Mouse (Mus musculus): ENCODE data around the gene Tomm6. TPM values are rescaled to one million over a fixed set of nuclear protein-coding genes. Genes with fewer than 3 reads are reported as not detected.
A peak's percentile ranks its signal among the peaks of the same experiment; 100 is the strongest.

Gene Tomm6
- polyA plus RNA-seq, 1 experiment from 2014 or later = 386 TPM

DNA sequence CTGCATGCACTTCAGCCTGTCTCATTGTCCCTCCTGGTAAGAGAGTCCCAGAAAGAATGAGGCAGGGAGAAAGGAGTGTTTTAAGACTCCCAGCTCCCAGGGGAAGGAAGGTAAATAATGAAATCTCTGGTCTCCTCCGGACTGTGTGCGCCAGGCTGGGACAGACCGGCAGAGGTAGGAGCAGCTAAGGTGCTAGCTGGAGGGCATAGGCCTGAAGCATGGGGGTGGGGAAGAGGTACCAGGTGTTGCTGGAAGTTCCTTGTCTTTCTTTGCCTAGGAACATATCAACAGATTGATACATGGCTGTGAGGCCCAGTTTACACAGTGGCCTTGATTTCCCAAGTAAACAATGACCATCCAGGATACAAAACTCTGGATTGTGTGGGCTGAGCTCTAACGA, 20.8 kb upstream of the Tomm6 start:
- Histone ChIP-seq H3K9me3 (no peaks in the 10 kb centered on the region), H3K36me3 (peaks cover 5% of the 10 kb centered on the region; the same call in 1 of the 2 replicates), H3K4me3 (no peak overlapping the region), H3K4me1 (0 out of 2 replicates have a peak, but pooled peaks cover 3% of the 10 kb centered on the region), H3K4me2 (no peak overlapping the region), H3K27me3 (no peaks in the 10 kb centered on the region), H3K9ac (no peak overlapping the region), H3K27ac (no peak overlapping the region)
- no peak for ATAC-seq (ENCODE audit: insufficient number of reproducible peaks, low FRiP score, low TSS enrichment, low read depth)
- 74% methylated on average over 4 of the region's 4 CpGs for WGBS

GRCm38 (mm10) chr17:47707961-47708360, 19.8 kb upstream of the Tomm6 start:
- no peak for ATAC-seq (ENCODE audit: insufficient number of reproducible peaks, low FRiP score, low TSS enrichment, low read depth)
- H3K4me1 ChIP-seq = peaks cover 9% of the 10 kb centered on the region
- 83% methylated on average over 3 of the region's 3 CpGs for WGBS

DNA sequence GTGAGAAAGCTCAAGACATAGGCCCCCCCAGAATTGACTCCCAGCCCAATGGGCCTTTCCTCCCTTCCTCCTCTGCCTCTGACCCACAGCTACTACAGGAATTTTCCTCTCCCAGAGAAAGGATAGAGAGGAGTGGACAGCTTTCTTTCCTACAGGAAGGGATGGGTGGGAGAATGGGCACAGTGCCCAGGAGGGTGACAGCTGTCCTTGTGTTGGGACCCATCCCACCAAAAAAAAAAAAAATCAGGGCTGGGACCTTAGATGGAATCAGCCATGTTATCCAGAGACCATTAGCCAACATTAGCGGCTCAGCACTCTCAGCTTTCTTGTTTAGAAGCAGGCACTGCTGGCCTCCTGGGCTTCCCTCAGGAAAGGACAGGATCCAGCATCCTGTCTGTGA, 18.0 kb upstream of the Tomm6 start:
- H3K27me3 ChIP-seq = peaks cover 11% of the 10 kb centered on the region
- H3K4me2 ChIP-seq = no peak overlapping the region
- ATAC-seq (ENCODE audit: insufficient number of reproducible peaks, low FRiP score, low TSS enrichment, low read depth) = no peak
- H3K9ac ChIP-seq = no peak overlapping the region
- no peaks in the 10 kb centered on the region for H3K9me3 ChIP-seq
- WGBS = 50% methylated on average over 1 of the region's 1 CpGs
- no peak overlapping the region for H3K4me3 ChIP-seq
- H3K4me1 ChIP-seq = peaks cover 17% of the 10 kb centered on the region
- H3K36me3 ChIP-seq = peaks cover 28% of the 10 kb centered on the region
- no peak overlapping the region for H3K27ac ChIP-seq

More at GRCm38 (mm10) chr17:47707961-47708360, 19.8 kb upstream of the Tomm6 start:
- Histone ChIP-seq H3K4me2 (no peak overlapping the region), H3K27ac (no peak overlapping the region), H3K36me3 (peaks cover 11% of the 10 kb centered on the region), H3K4me3 (no peak overlapping the region), H3K27me3 (peaks cover 3% of the 10 kb centered on the region), H3K9me3 (no peaks in the 10 kb centered on the region), H3K9ac (no peak overlapping the region)

DNA sequence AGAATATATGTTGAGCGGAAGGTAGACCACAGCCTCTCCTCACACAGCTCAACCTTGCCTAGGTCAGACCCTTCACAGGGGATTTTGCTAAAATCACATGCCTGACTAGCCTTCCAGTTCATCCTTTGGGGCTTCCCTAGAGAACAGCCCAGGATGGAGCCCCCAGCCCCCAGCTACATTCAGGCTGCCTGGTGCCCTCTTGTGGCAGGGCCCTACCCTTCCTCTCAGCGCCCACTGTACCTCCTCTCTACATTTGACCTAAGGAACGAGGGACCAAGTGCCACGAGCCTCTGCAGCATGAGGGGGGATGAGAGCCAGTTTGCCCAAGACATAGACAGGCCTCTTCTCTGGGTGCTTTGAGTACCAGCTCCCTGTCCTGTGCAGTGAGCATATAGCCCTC, 16.5 kb upstream of the Tomm6 start:
- H3K36me3 ChIP-seq = peaks cover 40% of the 10 kb centered on the region
- H3K4me2 ChIP-seq = no peak overlapping the region
- no peak overlapping the region for H3K27ac ChIP-seq
- peaks cover 11% of the 10 kb centered on the region for H3K27me3 ChIP-seq
- H3K9me3 ChIP-seq = no peaks in the 10 kb centered on the region
- H3K4me1 ChIP-seq = peaks cover 17% of the 10 kb centered on the region
- no peak overlapping the region for H3K4me3 ChIP-seq
- no peak overlapping the region for H3K9ac ChIP-seq
- WGBS = 76% methylated on average over 4 of the region's 4 CpGs
- ATAC-seq (ENCODE audit: insufficient number of reproducible peaks, low FRiP score, low TSS enrichment, low read depth) = no peak

DNA sequence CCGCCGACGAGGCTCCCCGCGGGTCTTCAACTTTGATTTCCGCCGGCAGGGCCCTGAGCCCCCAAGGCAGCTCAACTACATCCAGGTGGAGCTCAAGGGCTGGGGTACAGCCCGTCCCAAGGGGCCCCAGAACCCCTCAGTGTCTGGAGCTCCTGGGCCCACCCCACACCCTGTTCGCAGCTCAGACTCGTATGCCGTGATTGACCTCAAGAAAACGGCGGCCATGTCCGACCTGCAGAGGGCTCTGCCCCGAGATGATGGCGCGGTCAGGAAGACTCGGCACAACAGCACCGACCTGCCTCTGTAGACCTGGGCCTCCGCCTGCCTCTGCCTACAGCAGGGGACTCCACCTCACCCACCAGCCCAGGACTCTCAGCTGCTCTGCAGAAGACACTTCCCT, 15.4 kb upstream of the Tomm6 start:
- H3K27me3 ChIP-seq = peaks cover 11% of the 10 kb centered on the region
- 35% methylated on average over 20 of the region's 20 CpGs for WGBS
- no peak overlapping the region for H3K9ac ChIP-seq
- H3K27ac ChIP-seq = no peak overlapping the region
- H3K9me3 ChIP-seq = no peaks in the 10 kb centered on the region
- ATAC-seq (ENCODE audit: insufficient number of reproducible peaks, low FRiP score, low TSS enrichment, low read depth) = no peak
- H3K4me3 ChIP-seq = no peak overlapping the region
- peaks cover 17% of the 10 kb centered on the region for H3K4me1 ChIP-seq
- H3K4me2 ChIP-seq = no peak overlapping the region
- H3K36me3 ChIP-seq = peaks cover 48% of the 10 kb centered on the region

DNA sequence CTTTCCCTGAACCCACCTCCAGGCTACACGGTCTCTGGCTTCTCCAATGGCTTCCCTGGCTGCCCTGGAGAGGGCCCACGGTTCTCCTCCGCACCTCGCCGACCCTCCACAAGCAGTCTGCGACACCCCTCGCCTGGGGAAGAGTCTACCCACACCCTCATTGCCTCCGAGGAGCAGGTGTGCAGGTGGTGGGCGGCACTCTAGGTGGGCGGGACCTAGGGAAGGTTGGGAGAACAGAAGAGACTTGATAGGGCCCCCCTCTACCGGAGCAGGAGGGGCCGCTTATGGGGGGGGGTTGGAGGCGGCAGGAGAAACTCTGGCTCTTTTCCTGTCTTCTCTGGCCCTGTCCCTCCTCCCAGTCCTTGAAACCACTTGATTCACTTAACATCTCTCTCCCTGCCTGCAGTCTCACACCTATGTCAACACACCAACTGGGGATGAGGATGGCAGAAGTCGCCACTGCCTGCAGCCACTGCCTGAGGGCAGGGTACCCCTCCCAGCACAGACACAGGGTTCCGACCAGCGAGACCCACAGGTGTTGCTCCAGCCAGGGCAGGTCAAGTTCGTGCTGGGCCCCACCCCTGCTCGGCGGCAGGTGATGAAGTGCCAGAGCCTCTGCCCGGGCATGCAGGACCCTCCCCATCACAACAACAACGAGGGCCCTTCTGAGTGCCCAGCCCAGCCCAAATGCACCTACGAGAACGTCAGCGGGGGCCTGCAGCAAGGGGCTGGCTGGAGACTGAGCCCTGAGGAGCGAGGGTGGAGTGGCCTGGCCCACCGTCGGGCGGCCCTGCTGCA, 14.6 kb upstream of the Tomm6 start:
- ATAC-seq (ENCODE audit: insufficient number of reproducible peaks, low FRiP score, low TSS enrichment, low read depth) = no peak
- H3K9me3 ChIP-seq = no peaks in the 10 kb centered on the region
- H3K4me1 ChIP-seq = peaks cover 17% of the 10 kb centered on the region
- no peak overlapping the region for H3K4me3 ChIP-seq
- WGBS = 34% methylated on average over 28 of the region's 28 CpGs
- H3K36me3 ChIP-seq = peaks cover 52% of the 10 kb centered on the region
- H3K27me3 ChIP-seq = peaks cover 11% of the 10 kb centered on the region
- H3K27ac ChIP-seq = no peak overlapping the region
- H3K4me2 ChIP-seq = 0 out of 2 replicates have a peak overlapping the region, but pooled peaks have one; percentile 10
- no peak overlapping the region for H3K9ac ChIP-seq

- Histone ChIP-seq H3K36me3 (peaks cover 52% of the 10 kb centered on the region), H3K9me3 (no peaks in the 10 kb centered on the region), H3K4me2 (no peak overlapping the region), H3K27ac (no peak overlapping the region), H3K4me3 (no peak overlapping the region), H3K27me3 (peaks cover 11% of the 10 kb centered on the region), H3K9ac (no peak overlapping the region), H3K4me1 (peaks cover 16% of the 10 kb centered on the region)
- 80% methylated on average over 9 of the region's 9 CpGs for WGBS
- ATAC-seq (ENCODE audit: insufficient number of reproducible peaks, low FRiP score, low TSS enrichment, low read depth) = no peak
Observed at GRCm38 (mm10) chr17:47701793-47702192, 13.6 kb upstream of the Tomm6 start.

DNA sequence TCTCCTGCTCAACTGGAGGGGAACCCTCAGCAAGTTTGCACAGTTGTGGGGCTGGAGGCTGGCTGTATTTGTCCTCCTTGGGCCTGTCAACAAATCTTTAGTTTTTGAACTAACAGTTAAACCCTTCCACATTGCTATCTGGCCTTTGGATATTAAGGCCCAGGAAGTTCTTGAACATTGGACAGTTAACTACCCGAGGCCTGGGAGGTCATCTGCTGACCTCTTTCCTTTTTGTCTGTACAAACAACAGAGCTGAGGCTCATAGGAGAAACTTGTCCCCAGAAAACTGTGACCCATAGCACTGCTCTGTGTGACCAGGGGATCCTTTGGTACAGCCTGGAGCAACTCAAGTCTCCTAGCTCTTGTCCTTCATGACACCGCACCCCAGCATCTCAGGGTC, 10.9 kb upstream of the Tomm6 start:
- H3K4me1 ChIP-seq = peaks cover 26% of the 10 kb centered on the region
- peaks cover 46% of the 10 kb centered on the region for H3K36me3 ChIP-seq
- H3K9ac ChIP-seq = no peak overlapping the region
- H3K27me3 ChIP-seq = peaks cover 11% of the 10 kb centered on the region
- 76% methylated on average over 2 of the region's 2 CpGs for WGBS
- H3K27ac ChIP-seq = no peak overlapping the region
- H3K4me3 ChIP-seq = no peak overlapping the region
- H3K4me2 ChIP-seq = no peak overlapping the region
- ATAC-seq (ENCODE audit: insufficient number of reproducible peaks, low FRiP score, low TSS enrichment, low read depth) = no peak
- no peaks in the 10 kb centered on the region for H3K9me3 ChIP-seq

DNA sequence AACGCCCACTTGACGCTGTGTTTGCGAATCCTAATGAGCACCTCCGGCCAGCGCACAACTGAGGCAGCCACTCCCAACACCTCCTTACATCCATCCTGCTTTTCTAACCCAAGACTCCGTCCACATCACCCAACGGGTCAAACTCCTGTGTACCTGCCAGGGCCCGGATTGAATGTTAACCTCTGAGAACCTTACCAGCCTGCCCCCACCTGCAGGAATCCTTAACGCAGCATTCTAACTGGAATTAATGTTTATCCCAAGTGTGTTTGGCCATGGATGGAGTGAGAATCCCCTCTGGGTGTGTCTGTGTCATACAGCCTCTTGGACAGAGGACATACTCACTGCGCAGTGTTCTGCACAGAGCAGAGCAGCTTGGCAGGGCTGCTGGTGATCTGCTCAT, 10.0 kb upstream of the Tomm6 start:
- WGBS = 92% methylated on average over 10 of the region's 10 CpGs
- no peak overlapping the region for H3K4me3 ChIP-seq
- H3K27me3 ChIP-seq = peaks cover 10% of the 10 kb centered on the region
- H3K9me3 ChIP-seq = no peaks in the 10 kb centered on the region
- no peak for ATAC-seq (ENCODE audit: insufficient number of reproducible peaks, low FRiP score, low TSS enrichment, low read depth)
- peaks cover 42% of the 10 kb centered on the region for H3K36me3 ChIP-seq
- H3K4me1 ChIP-seq = peaks cover 23% of the 10 kb centered on the region
- H3K4me2 ChIP-seq = no peak overlapping the region
- H3K9ac ChIP-seq = no peak overlapping the region
- H3K27ac ChIP-seq = no peak overlapping the region

GRCm38 (mm10) chr17:47695337-47695710, 7.1 kb upstream of the Tomm6 start:
- ATAC-seq (ENCODE audit: insufficient number of reproducible peaks, low FRiP score, low TSS enrichment, low read depth) = 0 out of 2 replicates have a peak, but pooled peaks have one; percentile 0
- Histone ChIP-seq H3K4me1 (peaks cover 13% of the 10 kb centered on the region), H3K27ac (peak overlapping the region; percentile 76), H3K36me3 (peaks cover 18% of the 10 kb centered on the region), H3K9me3 (no peaks in the 10 kb centered on the region), H3K4me2 (peak overlapping the region; percentile 87), H3K9ac (peak overlapping the region; percentile 83), H3K4me3 (peak overlapping the region; percentile 80), H3K27me3 (no peaks in the 10 kb centered on the region)
- under 1% methylated on average over 22 of the region's 23 CpGs for WGBS

DNA sequence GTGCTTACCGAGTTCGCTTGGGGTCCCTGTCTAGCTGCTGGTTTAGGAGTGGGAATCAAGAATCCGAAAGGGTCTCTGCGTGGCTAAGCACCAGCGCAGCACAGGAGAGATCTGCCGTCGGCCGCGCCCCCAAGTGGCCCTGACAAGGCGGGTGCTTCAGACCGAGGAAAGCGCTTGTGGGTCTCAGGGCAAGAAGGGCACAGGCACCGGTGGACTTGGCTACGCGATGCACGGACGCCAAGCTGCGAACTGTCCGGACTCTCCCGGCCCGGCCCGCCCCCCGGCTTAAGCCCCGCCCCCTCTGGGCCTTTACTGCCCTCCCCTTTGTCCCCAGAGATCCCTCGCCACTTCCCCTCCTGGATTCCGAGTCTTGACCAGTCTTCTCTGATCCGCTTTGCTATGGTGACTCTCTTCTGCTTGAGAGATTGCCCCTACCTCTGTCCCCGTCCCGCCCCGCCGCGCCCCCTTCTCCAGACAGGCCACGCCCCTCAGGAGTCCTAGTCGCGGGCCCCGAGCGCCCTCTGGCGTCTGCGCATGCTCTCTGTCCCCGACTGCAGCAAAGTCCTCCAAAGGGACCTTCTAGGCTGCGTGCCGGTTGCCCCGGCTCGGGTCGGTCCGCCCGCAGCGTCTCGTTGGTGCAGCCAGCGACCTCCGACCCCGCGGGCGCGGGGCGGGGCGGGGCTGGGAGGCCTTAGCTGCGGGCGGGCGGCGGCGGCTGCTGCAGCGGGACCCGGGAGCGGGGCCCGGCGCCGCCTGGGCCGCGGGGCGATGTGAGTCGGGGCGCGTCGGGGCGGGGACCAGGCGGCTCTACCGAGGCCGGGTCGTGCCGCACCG, 6.5 kb upstream of the Tomm6 start, which contains the start of gene Prickle4:
Prickle4 (minus strand) TSS at position 234 of the 834 bp plus-strand sequence.
- Histone ChIP-seq H3K4me3 (peak within 1 kb of the TSS; percentile 80), H3K9ac (peak within 1 kb of the TSS; percentile 83), H3K36me3 (peaks cover 12% of the 10 kb centered on the region), H3K27ac (peak within 1 kb of the TSS; percentile 76), H3K9me3 (no peaks in the 10 kb centered on the region), H3K4me2 (peak within 1 kb of the TSS; percentile 87), H3K4me1 (peaks cover 16% of the 10 kb centered on the region), H3K27me3 (no peaks in the 10 kb centered on the region)
- peak; percentile 91 for ATAC-seq (ENCODE audit: insufficient number of reproducible peaks, low FRiP score, low TSS enrichment, low read depth)
- under 1% methylated on average over 75 of the region's 82 CpGs for WGBS

DNA sequence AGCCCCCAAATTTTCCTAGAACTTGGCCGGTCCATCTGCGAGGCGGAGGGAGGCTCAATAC, 6.1 kb upstream of the Tomm6 start, which contains the start of gene Gm21981:
Gm21981 (minus strand) TSS at position 14 of the 61 bp plus-strand sequence.
- Histone ChIP-seq H3K4me1 (peaks cover 21% of the 10 kb centered on the region), H3K4me2 (peak within 1 kb of the TSS; percentile 87), H3K4me3 (peak within 1 kb of the TSS; percentile 80), H3K36me3 (peaks cover 8% of the 10 kb centered on the region), H3K27me3 (no peaks in the 10 kb centered on the region), H3K27ac (peak within 1 kb of the TSS; percentile 76), H3K9me3 (no peaks in the 10 kb centered on the region), H3K9ac (peak within 1 kb of the TSS; percentile 83)
- ATAC-seq (ENCODE audit: insufficient number of reproducible peaks, low FRiP score, low TSS enrichment, low read depth) = no peak
- 1% methylated on average over 3 of the region's 3 CpGs for whole genome bisulfite sequencing

Measured in limb, embryonic 15.5 days (tissue).